Mouse (Mus musculus): ENCODE data around the gene Gm14214.

GRCm38 (mm10) chr2:154771604-154772003, 1.8 kb upstream of the Gm14214 start:
- TF ChIP-seq CTCF (IDR thresholded peaks at IDR 0.05; ENCODE audit: borderline replicate concordance, control insufficient read depth, extremely low read depth, insufficient read depth, low read length, poor library complexity), result no peak
- no peak for TF ChIP-seq POLR2A (IDR thresholded peaks at IDR 0.05; ENCODE audit: control insufficient read depth, extremely low read depth, insufficient read depth, low read length, poor library complexity)
